Mouse (Mus musculus) Patski (cell line): Measurements from ENCODE around the gene 1700001K19Rik. TPM values are rescaled to one million over a fixed set of nuclear protein-coding genes. Genes with fewer than 3 reads are reported as not detected.

ENCODE experiments used
- ATAC-seq: fragments of 100-300 bp; one replicate; pipeline ENCODE4 v1.8.0; 2021
- CTCF ChIA-PET: fragments of 350-600 bp; sonication (Branson Sonifier 250); formaldehyde crosslinking; loops from one replicate; lab custom pipeline; 2022; ENCODE audit warnings: inconsistent platforms; lab: Charles Lee
- POLR2A ChIA-PET: fragments of 350-600 bp; sonication (Branson Sonifier 250); formaldehyde crosslinking; loops from one replicate; lab custom pipeline; 2022; ENCODE audit warnings: antibody characterized with exemption, inconsistent platforms; lab: Charles Lee
- DNase-seq: peaks from one replicate; pipeline ENCODE4 v3.0.0-alpha.2; 2011; ENCODE audit warnings: low read depth, low spot score
- H3K27me3 ChIP-seq: fragments of 371-371 bp; one replicate; pipeline ENCODE4 v1.5.1; 2021
- CTCF ChIP-seq: fragments of 100-300 bp; IDR thresholded peaks from one replicate; pipeline ENCODE4 v1.5.1; 2021
- in situ Hi-C: fragments of 300-500 bp; cut with MboI; formaldehyde crosslinking; loops from 3 replicates; pipeline ENCODE4 v1.11.1; 2018; ENCODE audit warnings: low pct_unique_long_range_greater_than_20kb, mixed read lengths
- polyA plus RNA-seq: library from polyadenylated mRNA; unstranded; gene quantifications from one replicate; pipeline ENCODE4 v1.2.3, GENCODE M21; 2021

The 1700001K19Rik gene
- polyA plus RNA-seq, 1 experiment from 2014 or later: 0.12 TPM

DNA sequence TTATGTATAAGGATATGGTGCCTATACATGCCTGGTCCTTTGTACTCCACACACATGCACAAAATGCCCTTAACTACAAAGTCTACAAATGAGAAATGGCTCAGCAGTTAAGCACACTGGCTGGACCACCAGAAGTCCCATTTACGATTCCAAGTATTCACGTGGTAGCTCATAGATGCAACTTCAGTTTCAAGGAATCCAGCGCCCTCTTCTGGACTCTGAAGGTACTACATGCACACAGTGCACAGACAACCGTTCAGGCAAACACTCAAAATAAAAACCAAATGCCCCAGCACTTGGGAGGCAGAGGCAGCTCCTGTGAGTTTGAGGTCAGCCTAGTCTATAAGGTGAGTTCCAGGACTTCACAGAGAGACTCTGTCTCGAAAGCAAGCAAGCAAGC is 8.2 kb downstream of the 1700001K19Rik start:
- no peaks in the 10 kb centered on the region for H3K27me3 ChIP-seq
- TF ChIP-seq CTCF: no peak
- no peak for ATAC-seq
- DNase-seq: no peak
- ChIA-PET POLR2A (no interaction called here), CTCF (interaction anchor here (1.6 to 1.7 kb wide), 2 partner anchors 11 to 24 kb away, joined by 4 to 5 read pairs; no protein-coding TSS in a partner anchor)
- in situ Hi-C loops: no loop called here

DNA sequence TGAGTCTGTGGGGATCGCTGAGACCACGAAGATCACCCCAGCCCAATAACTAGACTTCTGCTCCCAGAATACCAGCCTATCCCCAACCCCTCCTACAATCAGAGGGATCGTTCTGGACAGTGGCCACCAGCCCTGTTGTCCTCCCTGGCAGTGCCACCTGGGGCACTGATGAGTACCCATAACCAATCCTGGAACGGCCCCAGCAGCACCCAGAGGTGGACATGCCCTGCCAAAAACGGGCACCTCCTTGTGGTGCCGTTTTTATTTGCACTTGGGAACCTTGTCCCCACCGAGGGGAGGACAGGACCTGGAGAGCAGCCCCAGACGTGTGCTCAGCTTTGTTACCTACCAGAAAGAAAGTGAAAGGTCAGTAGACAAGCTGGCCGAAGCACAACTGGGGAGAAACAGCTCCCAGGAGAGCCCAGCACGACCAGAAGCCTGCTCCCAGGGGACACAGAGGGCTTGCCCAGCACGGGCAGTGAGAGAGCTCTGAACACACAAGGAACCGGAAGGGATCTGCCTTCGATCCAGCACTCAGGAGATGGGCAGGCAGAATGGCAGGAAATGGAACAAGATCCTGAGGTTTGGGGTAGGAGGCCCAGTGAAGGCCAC is 14.8 kb downstream of the 1700001K19Rik start:
- H3K27me3 ChIP-seq: no peaks in the 10 kb centered on the region
- DNase-seq (no peak), ATAC-seq (no peak)
- in situ Hi-C loops: no loop called here
- ChIA-PET CTCF (interaction anchor here (1.4 kb wide), 1 partner anchor 16 kb away, joined by 3 read pairs; no protein-coding TSS in a partner anchor), POLR2A (no interaction called here)
- no peak for TF ChIP-seq CTCF

DNA sequence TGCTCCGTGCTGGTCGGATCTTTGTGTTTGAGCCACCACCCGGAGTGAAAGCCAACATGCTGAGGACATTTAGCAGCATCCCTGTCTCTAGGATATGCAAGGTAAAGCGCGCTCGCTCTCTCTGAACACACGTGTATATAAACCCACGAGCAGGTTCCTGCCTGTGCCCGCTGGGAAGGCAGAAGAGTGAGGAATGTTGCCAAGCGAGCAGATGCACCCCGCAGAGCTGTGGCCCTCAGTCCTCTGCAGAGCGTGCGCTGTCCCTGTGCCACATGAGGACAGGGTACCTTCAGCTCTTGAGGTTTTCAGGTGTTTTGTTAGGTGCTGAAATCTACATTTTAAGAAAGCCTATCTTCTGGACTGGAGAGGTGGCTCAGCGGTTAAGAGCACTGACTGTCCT is 20.7 kb downstream of the 1700001K19Rik start:
- no peak for TF ChIP-seq CTCF
- CTCF ChIA-PET: no interaction called here
- POLR2A ChIA-PET: no interaction called here
- ATAC-seq: no peak
- DNase-seq: no peak
- in situ Hi-C loops: no loop called here
- H3K27me3 ChIP-seq: no peaks in the 10 kb centered on the region

DNA sequence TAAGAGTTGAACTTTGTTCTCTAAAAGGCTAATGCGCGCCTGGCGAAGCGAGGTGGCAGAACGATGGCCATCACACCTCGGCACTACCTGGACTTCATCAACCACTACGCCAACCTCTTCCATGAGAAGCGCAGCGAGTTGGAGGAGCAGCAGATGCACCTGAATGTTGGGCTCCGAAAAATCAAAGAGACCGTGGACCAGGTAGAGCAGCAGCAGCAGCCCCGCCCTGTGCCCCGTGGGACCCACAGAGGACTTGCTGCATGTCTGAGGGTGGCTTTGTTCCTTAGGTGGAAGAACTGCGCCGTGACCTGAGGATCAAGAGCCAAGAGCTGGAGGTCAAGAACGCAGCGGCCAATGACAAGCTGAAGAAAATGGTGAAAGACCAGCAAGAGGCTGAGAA is 31.0 kb downstream of the 1700001K19Rik start:
- no peak for ATAC-seq
- ChIA-PET CTCF (interaction anchor here (1.4 to 1.5 kb wide), 2 partner anchors 16 to 192 kb away, joined by 3 to 4 read pairs; no protein-coding TSS in a partner anchor), POLR2A (no interaction called here)
- TF ChIP-seq CTCF: no peak
- no peaks in the 10 kb centered on the region for H3K27me3 ChIP-seq
- in situ Hi-C loops: no loop called here
- DNase-seq: no peak

DNA sequence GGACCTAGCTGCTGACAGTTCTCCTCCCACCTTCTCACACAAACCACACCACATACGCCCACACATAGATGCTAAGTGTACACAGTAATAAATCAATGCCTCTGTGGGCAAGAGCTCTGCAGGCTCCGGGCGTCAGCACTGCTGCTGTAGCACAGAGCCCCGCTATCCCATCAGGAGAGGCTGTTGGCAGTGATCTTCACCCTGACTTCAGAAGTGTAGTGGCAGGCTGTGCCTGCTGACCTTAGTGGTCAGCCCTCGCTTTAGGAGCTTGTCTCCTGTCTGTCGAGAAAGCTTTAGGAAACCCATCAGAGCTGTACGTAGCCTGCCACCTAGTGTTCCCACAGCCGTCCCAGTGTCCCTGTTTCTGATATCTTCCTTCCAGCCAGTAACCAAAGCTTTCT is 32.2 kb downstream of the 1700001K19Rik start:
- in situ Hi-C loops: no loop called here
- no peak for ATAC-seq
- POLR2A ChIA-PET: no interaction called here
- H3K27me3 ChIP-seq: no peaks in the 10 kb centered on the region
- CTCF ChIA-PET: no interaction called here
- no peak for DNase-seq
- no peak for TF ChIP-seq CTCF

DNA sequence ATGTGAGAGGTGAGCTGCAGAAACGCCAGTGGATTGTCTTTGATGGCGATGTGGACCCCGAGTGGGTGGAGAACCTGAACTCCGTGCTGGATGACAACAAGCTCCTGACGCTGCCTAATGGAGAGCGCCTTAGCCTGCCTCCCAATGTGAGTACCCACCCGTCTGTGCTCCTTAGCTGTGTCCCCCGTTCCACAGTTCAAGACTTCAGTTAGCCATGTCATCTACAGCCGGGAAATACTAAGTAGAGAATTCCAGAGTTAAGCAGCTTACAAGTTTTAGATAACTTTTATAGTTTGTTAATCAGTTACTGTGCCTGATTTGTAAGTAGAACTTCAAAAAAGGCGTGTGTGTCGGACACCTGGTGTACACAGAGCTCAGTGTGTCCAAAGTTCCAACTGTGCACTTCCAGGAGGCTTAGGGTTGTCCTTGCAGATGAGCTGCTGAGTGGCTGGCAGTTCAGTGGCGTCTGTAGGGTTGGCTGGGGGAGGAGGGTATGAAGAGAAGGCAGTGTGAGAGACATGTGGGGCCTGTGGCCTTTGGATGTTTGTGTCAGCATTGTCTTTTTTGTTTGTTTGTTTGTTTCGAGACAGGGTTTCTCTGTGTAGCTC is 44.8 kb downstream of the 1700001K19Rik start:
- no peak for ATAC-seq
- ChIA-PET POLR2A (interaction anchor here (0.7 kb wide), 1 partner anchor 28 kb away, joined by 3 read pairs; no protein-coding TSS in a partner anchor), CTCF (interaction anchor here (1.0 kb wide), 1 partner anchor 11 kb away, joined by 3 read pairs; no protein-coding TSS in a partner anchor)

DNA sequence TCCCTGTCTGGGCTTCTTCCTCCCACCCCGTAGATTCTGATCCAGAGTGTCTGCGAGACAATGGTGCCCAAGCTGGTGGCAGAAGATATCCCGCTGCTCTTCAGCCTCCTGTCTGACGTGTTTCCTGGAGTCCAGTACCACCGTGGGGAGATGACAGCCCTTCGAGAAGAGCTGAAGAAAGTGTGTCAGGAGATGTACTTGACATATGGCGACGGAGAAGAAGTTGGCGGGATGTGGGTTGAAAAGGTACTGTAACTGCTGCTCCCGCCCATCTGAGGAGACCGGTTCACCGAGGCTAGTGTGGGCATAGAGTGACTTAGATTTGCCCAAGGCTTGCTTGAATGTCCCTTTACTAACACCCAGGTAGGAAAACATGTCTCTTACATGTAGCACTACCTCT is 46.1 kb downstream of the 1700001K19Rik start:
- ATAC-seq (no peak), DNase-seq (no peak)
- ChIA-PET CTCF (no interaction called here), POLR2A (no interaction called here)
- in situ Hi-C loops: no loop called here
- no peak for TF ChIP-seq CTCF
- no peaks in the 10 kb centered on the region for H3K27me3 ChIP-seq

More for the DNA sequence above, 44.8 kb downstream of the 1700001K19Rik start:
- H3K27me3 ChIP-seq: no peaks in the 10 kb centered on the region
- in situ Hi-C loops: no loop called here
- no peak for DNase-seq
- TF ChIP-seq CTCF: no peak

DNA sequence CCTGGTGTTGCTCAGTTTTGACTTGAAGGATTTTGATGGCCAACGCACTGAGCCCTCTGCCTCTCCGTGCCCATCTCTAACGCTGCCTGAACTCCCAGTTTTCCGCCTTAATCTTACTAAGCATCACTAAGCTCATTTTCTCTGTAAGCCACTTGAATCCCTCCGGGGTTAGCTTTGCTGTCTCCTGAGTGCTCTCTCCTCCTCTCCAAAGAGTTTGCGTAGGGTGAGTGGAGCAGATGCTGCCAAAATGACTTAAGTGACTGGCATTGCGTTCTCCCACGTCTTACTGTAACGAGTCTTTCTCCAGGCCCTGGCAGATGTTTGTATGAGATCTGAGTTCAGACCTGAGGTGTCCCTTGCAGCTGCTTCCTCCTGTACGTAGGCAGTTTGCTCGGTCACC is 52.4 kb downstream of the 1700001K19Rik start:
- ChIA-PET POLR2A (no interaction called here), CTCF (no interaction called here)
- H3K27me3 ChIP-seq: no peaks in the 10 kb centered on the region
- ATAC-seq: no peak
- in situ Hi-C loops: no loop called here
- DNase-seq: no peak
- TF ChIP-seq CTCF: no peak

Other genes starting within 250 kb of the 1700001K19Rik start
- 72.1 TPM for gene Ppp2r5c, start 235.5 kb downstream of the 1700001K19Rik start, polyA plus RNA-seq
- gene Dync1h1, start 81.2 kb downstream of the 1700001K19Rik start, polyA plus RNA-seq: 188 TPM
- 576 TPM for gene Hsp90aa1, start 20.1 kb upstream of the 1700001K19Rik start, polyA plus RNA-seq
- gene Wdr20, start 55.3 kb upstream of the 1700001K19Rik start, polyA plus RNA-seq: 30.2 TPM
- gene Mok, start 158.3 kb upstream of the 1700001K19Rik start, polyA plus RNA-seq: 16.2 TPM
- 7.6 TPM for gene Zfp839, start 167.6 kb upstream of the 1700001K19Rik start, polyA plus RNA-seq
- 33.0 TPM for gene Cinp, start 206.5 kb upstream of the 1700001K19Rik start, polyA plus RNA-seq
- gene Tecpr2, start 206.6 kb upstream of the 1700001K19Rik start, polyA plus RNA-seq: 7.4 TPM